Mouse (Mus musculus) G1E (cell line): Measurements from ENCODE around the gene Ptgfrn.

Experiments used
- CTCF ChIP-seq: IDR thresholded peaks from 2 replicates; pipeline ENCODE4 v1.5.1; 2012; ENCODE audit warnings: low read depth, low read length, inconsistent platforms, mixed read lengths
- GATA1 ChIP-seq: IDR thresholded peaks from 2 replicates; pipeline ENCODE4 v1.6.1; 2012; ENCODE audit warnings: borderline replicate concordance, low read length, inconsistent platforms, mixed read lengths
- GATA2 ChIP-seq: IDR thresholded peaks from 2 replicates; pipeline ENCODE4 v1.6.1; 2012; ENCODE audit warnings: low read depth, low read length, inconsistent platforms, borderline replicate concordance

DNA sequence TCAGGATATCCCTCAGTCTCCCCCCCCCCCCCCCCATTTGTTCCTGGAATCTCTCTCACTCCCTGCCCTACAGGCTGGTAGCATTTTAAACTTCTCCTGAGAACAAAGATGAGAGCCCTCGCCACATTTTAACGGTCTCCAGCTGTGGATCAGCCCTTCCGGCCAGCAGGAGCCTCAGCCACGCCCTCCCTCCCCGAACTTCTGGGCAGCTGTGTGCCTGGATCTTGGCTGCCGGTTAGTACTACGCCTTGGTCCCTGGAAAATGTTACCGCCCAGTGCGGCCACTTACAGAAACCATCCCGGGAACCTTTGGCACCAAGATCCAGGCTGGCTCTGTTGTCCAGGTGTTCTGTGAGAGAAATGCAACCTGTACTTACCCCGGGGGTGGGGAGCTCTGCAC is 20.4 kb upstream of the Ptgfrn start:
- TF ChIP-seq CTCF (no peak), GATA2 (no peak), GATA1 (no peak)
